Mouse (Mus musculus): Measurements from ENCODE around the gene Gmps. TPM values are rescaled to one million over a fixed set of nuclear protein-coding genes. Genes with fewer than 3 reads are reported as not detected.
A peak's percentile ranks its signal among the peaks of the same experiment; 100 is the strongest.

The Gmps gene
- total RNA-seq, 1 experiment = 28.2 TPM

- Histone ChIP-seq H3K27ac (ENCODE audit: insufficient read depth, low read depth, low read length, poor library complexity, severe bottlenecking) (no peak overlapping the region), H3K4me3 (ENCODE audit: insufficient read depth in 1 of 2, low read depth in 1 of 2, low read length in 2 of 2, poor library complexity in 1 of 2, severe bottlenecking in 1 of 2) (no peak overlapping the region), H3K9me3 (ENCODE audit: control insufficient read depth, insufficient read depth, low read depth, low read length) (no peaks in the 10 kb centered on the region), H3K36me3 (ENCODE audit: control insufficient read depth, insufficient read depth, low read length, poor library complexity, severe bottlenecking) (no peaks in the 10 kb centered on the region; the same call in 1 of the 2 replicates), H3K4me1 (ENCODE audit: control insufficient read depth in 2 of 2, insufficient read depth in 2 of 2, low read length in 2 of 2, poor library complexity in 1 of 2) (no peaks in the 10 kb centered on the region), H3K9ac (ENCODE audit: insufficient read depth, low read depth, low read length, poor library complexity, severe bottlenecking) (no peak overlapping the region)
- no peak for DNase-seq (ENCODE audit: low read depth, low spot score)
- in situ Hi-C loops (cut with MboI; ENCODE audit: low sequenced_read_pairs in 2 of 2, unreplicated experiment in 2 of 2) = no loop called here
- TF ChIP-seq ZNF384 (IDR thresholded peaks at IDR 0.05; ENCODE audit: low read depth, low read length) (no peak), MAFK (IDR thresholded peaks at IDR 0.05; ENCODE audit: insufficient read depth, low read depth, low read length) (no peak), ZC3H11A (IDR thresholded peaks at IDR 0.05; ENCODE audit: borderline replicate concordance, low read depth, low read length) (no peak), CHD2 (IDR thresholded peaks at IDR 0.05; ENCODE audit: low read depth, low read length) (no peak), HCFC1 (IDR thresholded peaks at IDR 0.05; ENCODE audit: borderline replicate concordance, insufficient read depth, low read length) (no peak)
These were observed 26.1 kb upstream of the Gmps start for GRCm38 (mm10) chr3:63949837-63950236.

- Histone ChIP-seq H3K27ac (ENCODE audit: insufficient read depth, low read depth, low read length, poor library complexity, severe bottlenecking) (no peak overlapping the region), H3K9ac (ENCODE audit: insufficient read depth, low read depth, low read length, poor library complexity, severe bottlenecking) (peak overlapping the region; percentile 70), H3K4me1 (ENCODE audit: control insufficient read depth in 2 of 2, insufficient read depth in 2 of 2, low read length in 2 of 2, poor library complexity in 1 of 2) (peaks cover 0 to 5% of the 10 kb centered on the region in 2 experiments; a peak in 1 of 4 replicates), H3K9me3 (ENCODE audit: control insufficient read depth, insufficient read depth, low read depth, low read length) (no peaks in the 10 kb centered on the region), H3K36me3 (ENCODE audit: control insufficient read depth, insufficient read depth, low read length, poor library complexity, severe bottlenecking) (no peaks in the 10 kb centered on the region), H3K4me3 (ENCODE audit: insufficient read depth in 1 of 2, low read depth in 1 of 2, low read length in 2 of 2, poor library complexity in 1 of 2, severe bottlenecking in 1 of 2) (peak overlapping the region; percentile 78 to 79)
- DNase-seq (ENCODE audit: low read depth, low spot score) = no peak
- TF ChIP-seq MAFK (IDR thresholded peaks at IDR 0.05; ENCODE audit: insufficient read depth, low read depth, low read length) (no peak), CHD2 (IDR thresholded peaks at IDR 0.05; ENCODE audit: low read depth, low read length) (no peak), ZC3H11A (IDR thresholded peaks at IDR 0.05; ENCODE audit: borderline replicate concordance, low read depth, low read length) (no peak), HCFC1 (IDR thresholded peaks at IDR 0.05; ENCODE audit: borderline replicate concordance, insufficient read depth, low read length) (no peak), ZNF384 (IDR thresholded peaks at IDR 0.05; ENCODE audit: low read depth, low read length) (no peak)
- in situ Hi-C loops (cut with MboI; ENCODE audit: low sequenced_read_pairs in 2 of 2, unreplicated experiment in 2 of 2) = no loop called here
These were observed 12.3 kb upstream of the Gmps start for GRCm38 (mm10) chr3:63963421-63964099.

- in situ Hi-C loops (cut with MboI; ENCODE audit: low sequenced_read_pairs in 2 of 2, unreplicated experiment in 2 of 2) = no loop called here
- H3K27ac ChIP-seq (ENCODE audit: insufficient read depth, low read depth, low read length, poor library complexity, severe bottlenecking) = peak within 1 kb of the TSS; percentile 4; the same call in 1 of the 2 replicates
These were observed 11.6 kb upstream of the Gmps start, which contains the start of gene Slc33a1 for GRCm38 (mm10) chr3:63964100-63964921. Gene Slc33a1 (minus strand): TSS chr3:63964768.

GRCm38 (mm10) chr3:63964922-63965249 lies 11.0 kb upstream of the Gmps start:
- Histone ChIP-seq H3K4me1 (ENCODE audit: control insufficient read depth in 2 of 2, insufficient read depth in 2 of 2, low read length in 2 of 2, poor library complexity in 1 of 2) (peaks cover 0 to 5% of the 10 kb centered on the region in 2 experiments; a peak in 1 of 4 replicates), H3K36me3 (ENCODE audit: control insufficient read depth, insufficient read depth, low read length, poor library complexity, severe bottlenecking) (no peaks in the 10 kb centered on the region), H3K9me3 (ENCODE audit: control insufficient read depth, insufficient read depth, low read depth, low read length) (no peaks in the 10 kb centered on the region), H3K4me3 (ENCODE audit: insufficient read depth in 1 of 2, low read depth in 1 of 2, low read length in 2 of 2, poor library complexity in 1 of 2, severe bottlenecking in 1 of 2) (peak overlapping the region in 1 of 2 experiments; percentile 11; a peak in 1 of 4 replicates), H3K9ac (ENCODE audit: insufficient read depth, low read depth, low read length, poor library complexity, severe bottlenecking) (no peak overlapping the region), H3K27ac (ENCODE audit: insufficient read depth, low read depth, low read length, poor library complexity, severe bottlenecking) (no peak overlapping the region)
- TF ChIP-seq ZC3H11A (IDR thresholded peaks at IDR 0.05; ENCODE audit: borderline replicate concordance, low read depth, low read length) (no peak), MAFK (IDR thresholded peaks at IDR 0.05; ENCODE audit: insufficient read depth, low read depth, low read length) (no peak), HCFC1 (IDR thresholded peaks at IDR 0.05; ENCODE audit: borderline replicate concordance, insufficient read depth, low read length) (no peak), CHD2 (IDR thresholded peaks at IDR 0.05; ENCODE audit: low read depth, low read length) (no peak), ZNF384 (IDR thresholded peaks at IDR 0.05; ENCODE audit: low read depth, low read length) (no peak)
- in situ Hi-C loops (cut with MboI; ENCODE audit: low sequenced_read_pairs in 2 of 2, unreplicated experiment in 2 of 2) = no loop called here
- DNase-seq (ENCODE audit: low read depth, low spot score) = no peak

More at GRCm38 (mm10) chr3:63964100-63964921, 11.6 kb upstream of the Gmps start, which contains the start of gene Slc33a1:
- TF ChIP-seq ZC3H11A (IDR thresholded peaks at IDR 0.05; ENCODE audit: borderline replicate concordance, low read depth, low read length) (no peak), CHD2 (IDR thresholded peaks at IDR 0.05; ENCODE audit: low read depth, low read length) (peak; percentile 61; the same call in 1 of the 2 replicates), HCFC1 (IDR thresholded peaks at IDR 0.05; ENCODE audit: borderline replicate concordance, insufficient read depth, low read length) (peak; percentile 89)
- Histone ChIP-seq H3K4me1 (ENCODE audit: control insufficient read depth in 2 of 2, insufficient read depth in 2 of 2, low read length in 2 of 2, poor library complexity in 1 of 2) (peaks cover 0 to 5% of the 10 kb centered on the region in 2 experiments; a peak in 1 of 4 replicates), H3K9ac (ENCODE audit: insufficient read depth, low read depth, low read length, poor library complexity, severe bottlenecking) (peak within 1 kb of the TSS; percentile 70), H3K36me3 (ENCODE audit: control insufficient read depth, insufficient read depth, low read length, poor library complexity, severe bottlenecking) (no peaks in the 10 kb centered on the region), H3K4me3 (ENCODE audit: insufficient read depth in 1 of 2, low read depth in 1 of 2, low read length in 2 of 2, poor library complexity in 1 of 2, severe bottlenecking in 1 of 2) (peak within 1 kb of the TSS; percentile 78 to 79), H3K9me3 (ENCODE audit: control insufficient read depth, insufficient read depth, low read depth, low read length) (no peaks in the 10 kb centered on the region)
- peak; percentile 100 for DNase-seq (ENCODE audit: low read depth, low spot score)

Data from ES-E14 (cell line).